8 mouse cellular contexts compared by ENCODE assay signal in genomic region chr2:28755451-28755850, GRCm38 (mm10). TPM values are rescaled to one million over a fixed set of nuclear protein-coding genes. Genes with fewer than 3 reads are reported as not detected.
DNase-seq lines count a peak whose midpoint lies in the region; ATAC-seq and TF ChIP-seq lines count a peak whose summit lies in the region.

No protein-coding gene starts in this region.

- no peak overlapping the region for H3K9ac ChIP-seq in kidney, embryonic 14.5 days (ENCODE audit: low read depth, low read length)
- H3K9ac ChIP-seq in stomach, postnatal 0 days (ENCODE audit: low read length): no peak overlapping the region

- H3K27me3 ChIP-seq in kidney, embryonic 14.5 days (ENCODE audit: control insufficient read depth, insufficient read depth, low read length): peaks cover 22% of the 10 kb centered on the region; the same call in 1 of the 2 replicates
- H3K27me3 ChIP-seq in myocyte (ENCODE audit: control insufficient read depth, insufficient read depth, insufficient read length): peaks cover 58% of the 10 kb centered on the region
- H3K27me3 ChIP-seq in stomach, postnatal 0 days (ENCODE audit: control insufficient read depth, insufficient read depth, low read length): no peaks in the 10 kb centered on the region

- no peaks in the 10 kb centered on the region for H3K79me2 ChIP-seq in myocyte (ENCODE audit: control insufficient read depth, insufficient read depth)

- TF ChIP-seq EP300 in stomach, postnatal 0 days (optimal IDR thresholded peaks at IDR 0.05): no peak

- TF ChIP-seq CTCF in stomach, postnatal 0 days (IDR thresholded peaks at IDR 0.05; ENCODE audit: low read depth): peak; percentile 90

- DNase-seq in kidney, adult 11 months: peak; percentile 54
- peak; percentile 74 for DNase-seq in cerebellum, adult 11 months
- peak; percentile 89 for DNase-seq in induced T-regulatory cell, adult 2 months (ENCODE audit: low read depth)
- DNase-seq in left cerebral cortex, postnatal 4 days: peak; percentile 86
- peak; percentile 82 for DNase-seq in stomach, postnatal 0 days (ENCODE audit: low spot score)

- no peaks in the 10 kb centered on the region for H3K9me3 ChIP-seq in kidney, embryonic 14.5 days (ENCODE audit: control insufficient read depth, low read length)
- H3K9me3 ChIP-seq in stomach, postnatal 0 days (ENCODE audit: control insufficient read depth, low read length): no peaks in the 10 kb centered on the region

- H3K36me3 ChIP-seq in kidney, embryonic 14.5 days (ENCODE audit: control insufficient read depth, insufficient read depth, low read length): no peaks in the 10 kb centered on the region
- no peaks in the 10 kb centered on the region for H3K36me3 ChIP-seq in myocyte (ENCODE audit: control insufficient read depth, insufficient read depth)
- no peaks in the 10 kb centered on the region for H3K36me3 ChIP-seq in stomach, postnatal 0 days (ENCODE audit: control insufficient read depth, insufficient read depth, low read length)

- no peak overlapping the region for H3K4me2 ChIP-seq in kidney, embryonic 14.5 days (replicated peaks; ENCODE audit: low read depth, low read length)
- H3K4me2 ChIP-seq in myocyte (ENCODE audit: low read depth): peak overlapping the region; percentile 51
- H3K4me2 ChIP-seq in stomach, postnatal 0 days (replicated peaks; ENCODE audit: low read depth): 0 out of 2 replicates have a peak overlapping the region, but pooled peaks have one; percentile 2

- no peak overlapping the region for H3K4me3 ChIP-seq in kidney, embryonic 14.5 days (ENCODE audit: low read length)
- H3K4me3 ChIP-seq in myocyte: no peak overlapping the region
- H3K4me3 ChIP-seq in stomach, postnatal 0 days (ENCODE audit: low read depth, low read length): no peak overlapping the region

- H3K27ac ChIP-seq in kidney, embryonic 14.5 days (ENCODE audit: low read depth, low read length): no peak overlapping the region
- H3K27ac ChIP-seq in stomach, postnatal 0 days (replicated peaks): no peak overlapping the region

- peaks cover 11% of the 10 kb centered on the region for H3K4me1 ChIP-seq in kidney, embryonic 14.5 days (ENCODE audit: control insufficient read depth, insufficient read depth, low read length)
- no peaks in the 10 kb centered on the region for H3K4me1 ChIP-seq in stomach, postnatal 0 days (replicated peaks; ENCODE audit: control insufficient read depth, insufficient read depth)

- 7% methylated on average over 7 of the region's 7 CpGs for WGBS in kidney, embryonic 14.5 days
- WGBS in stomach, postnatal 0 days: 6% methylated on average over 7 of the region's 7 CpGs

- TF ChIP-seq POLR2A in myocyte (IDR thresholded peaks at IDR 0.05; ENCODE audit: insufficient read length, low read depth): no peak

- no peak for ATAC-seq in kidney, embryonic 14.5 days (ENCODE audit: low FRiP score, low TSS enrichment)
- peak; percentile 72; the same call in 1 of the 2 replicates for ATAC-seq in frontal cortex, adult (ENCODE audit: low TSS enrichment)
- ATAC-seq in stomach, postnatal 0 days (ENCODE audit: low FRiP score, low TSS enrichment): 0 out of 2 replicates have a peak, but pooled peaks have one; percentile 31

- H3ac ChIP-seq in myocyte (ENCODE audit: control insufficient read depth, insufficient read length): no peak overlapping the region

- intact Hi-C loops in left cerebral cortex, postnatal 4 days (cut with DNase I): loop anchor here (5.0 to 10.0 kb wide), 3 partner anchors 87 to 297 kb away; partner anchors contain the start of genes Barhl1, Ddx31 and Gtf3c4

TF ChIP-seq in myocyte, 11 proteins besides CTCF, POLR2A, EP300 and RAD21:
- TF ChIP-seq TCF12 (IDR thresholded peaks at IDR 0.05; ENCODE audit: insufficient read depth, poor library complexity, severe bottlenecking) (no peak), REST (IDR thresholded peaks at IDR 0.05; ENCODE audit: insufficient read depth, insufficient read length) (no peak), USF1 (IDR thresholded peaks at IDR 0.05; ENCODE audit: low read depth) (no peak), MYOD1 (IDR thresholded peaks at IDR 0.05; ENCODE audit: control insufficient read depth in 1 of 3, insufficient read length in 2 of 3, low read depth in 2 of 3) (no peak), MYOG (IDR thresholded peaks at IDR 0.05; ENCODE audit: control insufficient read depth in 1 of 3, insufficient read depth in 1 of 3, insufficient read length in 2 of 3, low read depth in 2 of 3) (no peak), CEBPB (IDR thresholded peaks at IDR 0.05; ENCODE audit: insufficient read depth, poor library complexity, severe bottlenecking) (no peak), POLR2AphosphoS2 (IDR thresholded peaks at IDR 0.05; ENCODE audit: insufficient read length, low read depth) (no peak), TCF3 (IDR thresholded peaks at IDR 0.05; ENCODE audit: insufficient read length, low read depth) (no peak), MAX (IDR thresholded peaks at IDR 0.05; ENCODE audit: low read depth) (no peak), E2F4 (IDR thresholded peaks at IDR 0.05; ENCODE audit: insufficient read depth) (no peak)

RNA-seq across cellular contexts. Expression of gene Ak8, which starts 55.5 kb away (rescaled TPM):
- 0.84 and 0.97 TPM in 2 replicates for polyA plus RNA-seq in kidney, embryonic 14.5 days (2014; fragmentation: Nextera tagmentation; extraction: Ambion mirVana)
- total RNA-seq in left cerebral cortex, postnatal 4 days (2021): 1 to 10 TPM; 1.7 to 1.8 TPM
- 0.59 TPM for polyA plus RNA-seq in myocyte (2012; fragmentation: generic; extraction: Trizol)
- polyA plus RNA-seq in stomach, postnatal 0 days (2015; fragmentation: Nextera tagmentation; extraction: Ambion mirVana): 0.29 and 0.40 TPM in 2 replicates

RNA-seq across cellular contexts. Expression of gene Spaca9, which starts 55.9 kb away (rescaled TPM):
- 4.0 and 4.9 TPM in 2 replicates for polyA plus RNA-seq in kidney, embryonic 14.5 days (2014; fragmentation: Nextera tagmentation; extraction: Ambion mirVana)
- not detected for total RNA-seq in left cerebral cortex, postnatal 4 days (2021)
- 0.47 TPM for polyA plus RNA-seq in myocyte (2012; fragmentation: generic; extraction: Trizol)
- polyA plus RNA-seq in stomach, postnatal 0 days (2015; fragmentation: Nextera tagmentation; extraction: Ambion mirVana): 0.57 and 0.69 TPM in 2 replicates
